Mouse (Mus musculus) embryonic facial prominence, embryonic 13.5 days (tissue): ENCODE results near the gene Trpv5. TPM values are rescaled to one million over a fixed set of nuclear protein-coding genes. Genes with fewer than 3 reads are reported as not detected.

ENCODE experiments used
- ATAC-seq: fragments of 200-750 bp; cut with Nextera tagmentation; 2 replicates; pipeline ENCODE4 v1.8.0; 2017; ENCODE audit warnings: low read depth; ENCODE audit not compliant: insufficient number of reproducible peaks, insufficient read depth, low FRiP score, low TSS enrichment
- H3K27ac ChIP-seq: fragments of 300-500 bp; sonication (generic); 2 replicates; pipeline ENCODE4 v1.5.1; 2015; ENCODE audit warnings: moderate library complexity, mild to moderate bottlenecking, inconsistent platforms
- H3K27me3 ChIP-seq: fragments of 300-500 bp; sonication (generic); 2 replicates; pipeline ENCODE4 v1.6.1; 2015; ENCODE audit warnings: mild to moderate bottlenecking, inconsistent platforms
- H3K36me3 ChIP-seq: fragments of 300-500 bp; sonication (generic); 2 replicates; pipeline ENCODE4 v1.6.1; 2015; ENCODE audit warnings: mild to moderate bottlenecking, inconsistent platforms
- H3K4me1 ChIP-seq: fragments of 300-500 bp; sonication (generic); 2 replicates; pipeline ENCODE4 v1.6.1; 2015; ENCODE audit warnings: inconsistent platforms
- H3K4me2 ChIP-seq: fragments of 300-500 bp; sonication (generic); 2 replicates; pipeline ENCODE4 v1.6.1; 2015; ENCODE audit warnings: moderate library complexity, mild to moderate bottlenecking, inconsistent platforms
- H3K4me3 ChIP-seq: fragments of 300-500 bp; sonication (generic); 2 replicates; pipeline ENCODE4 v1.5.1; 2015; ENCODE audit warnings: mild to moderate bottlenecking, inconsistent platforms
- H3K9ac ChIP-seq: fragments of 300-500 bp; sonication (generic); 2 replicates; pipeline ENCODE4 v1.6.1; 2015; ENCODE audit warnings: mild to moderate bottlenecking, inconsistent platforms
- H3K9me3 ChIP-seq: fragments of 300-500 bp; sonication (generic); 2 replicates; pipeline ENCODE4 v1.6.1; 2016; ENCODE audit warnings: inconsistent platforms
- WGBS: fragments of 180-500 bp; shearing (Covaris S2); methylation state at CpG from one replicate; pipeline ENCODE4 v1.1.7; 2015; ENCODE audit warnings: mixed read lengths; 5-methylcytosine and 5-hydroxymethylcytosine counted together
- polyA plus RNA-seq: library from polyadenylated mRNA; unstranded; fragments of >200 nt; fragmentation: Nextera tagmentation; extraction: Ambion mirVana; gene quantifications from 2 replicates; pipeline ENCODE4 v1.2.1, GENCODE M21; 2015

Trpv5 gene
- not detected in 2 replicates for polyA plus RNA-seq

GRCm38 (mm10) chr6:41680669-41681068, at the start of gene Trpv5:
TSS of gene Trpv5 (minus strand) at chr6:41680769.
- no peaks in the 10 kb centered on the region for H3K27me3 ChIP-seq
- H3K9ac ChIP-seq, result no peak within 1 kb of the TSS
- H3K4me2 ChIP-seq, result no peak within 1 kb of the TSS
- H3K4me3 ChIP-seq, result no peak within 1 kb of the TSS
- WGBS, result 61% methylated on average over 1 of the region's 1 CpGs
- ATAC-seq, result no peak
- no peaks in the 10 kb centered on the region for H3K36me3 ChIP-seq
- no peak within 1 kb of the TSS for H3K27ac ChIP-seq
- H3K4me1 ChIP-seq, result no peaks in the 10 kb centered on the region
- no peaks in the 10 kb centered on the region for H3K9me3 ChIP-seq

GRCm38 (mm10) chr6:41727989-41728609, 47.5 kb upstream of the Trpv5 start:
- H3K27me3 ChIP-seq, result no peaks in the 10 kb centered on the region
- no peak overlapping the region for H3K4me2 ChIP-seq
- no peak overlapping the region for H3K9ac ChIP-seq
- H3K9me3 ChIP-seq, result no peaks in the 10 kb centered on the region
- H3K36me3 ChIP-seq, result no peaks in the 10 kb centered on the region
- H3K27ac ChIP-seq, result no peak overlapping the region
- no peak for ATAC-seq
- 76% methylated on average over 1 of the region's 1 CpGs for WGBS
- H3K4me1 ChIP-seq, result no peaks in the 10 kb centered on the region
- H3K4me3 ChIP-seq, result no peak overlapping the region

- Histone ChIP-seq H3K4me2 (no peak overlapping the region), H3K4me3 (no peak overlapping the region), H3K27ac (no peak overlapping the region), H3K9ac (no peak overlapping the region), H3K4me1 (no peaks in the 10 kb centered on the region), H3K27me3 (no peaks in the 10 kb centered on the region), H3K36me3 (no peaks in the 10 kb centered on the region), H3K9me3 (no peaks in the 10 kb centered on the region)
- ATAC-seq, result no peak
- WGBS, result 87% methylated on average over 2 of the region's 2 CpGs
Observed at GRCm38 (mm10) chr6:41721430-41721829, 40.9 kb upstream of the Trpv5 start.

GRCm38 (mm10) chr6:41710281-41710680, 29.7 kb upstream of the Trpv5 start:
- no peak overlapping the region for H3K9ac ChIP-seq
- 86% methylated on average over 1 of the region's 1 CpGs for WGBS
- no peak overlapping the region for H3K4me3 ChIP-seq
- ATAC-seq, result no peak
- no peaks in the 10 kb centered on the region for H3K36me3 ChIP-seq
- no peaks in the 10 kb centered on the region for H3K4me1 ChIP-seq
- H3K27ac ChIP-seq, result no peak overlapping the region
- H3K9me3 ChIP-seq, result no peaks in the 10 kb centered on the region
- no peaks in the 10 kb centered on the region for H3K27me3 ChIP-seq
- no peak overlapping the region for H3K4me2 ChIP-seq

- no peak overlapping the region for H3K27ac ChIP-seq
- no peak for ATAC-seq
- no peak overlapping the region for H3K4me3 ChIP-seq
- H3K9ac ChIP-seq, result no peak overlapping the region
- no peaks in the 10 kb centered on the region for H3K27me3 ChIP-seq
- H3K36me3 ChIP-seq, result no peaks in the 10 kb centered on the region
- no peaks in the 10 kb centered on the region for H3K4me1 ChIP-seq
- H3K9me3 ChIP-seq, result no peaks in the 10 kb centered on the region
- no peak overlapping the region for H3K4me2 ChIP-seq
- WGBS, result 88% methylated on average over 7 of the region's 7 CpGs
Observed at GRCm38 (mm10) chr6:41706275-41706674, 25.7 kb upstream of the Trpv5 start.

GRCm38 (mm10) chr6:41704123-41704522, 23.6 kb upstream of the Trpv5 start, which contains the start of gene Kel:
TSS of gene Kel (minus strand) at chr6:41704339.
- no peak for ATAC-seq
- no peak within 1 kb of the TSS for H3K4me3 ChIP-seq
- no peaks in the 10 kb centered on the region for H3K27me3 ChIP-seq
- no peaks in the 10 kb centered on the region for H3K9me3 ChIP-seq
- no peak within 1 kb of the TSS for H3K9ac ChIP-seq
- H3K27ac ChIP-seq, result no peak within 1 kb of the TSS
- WGBS, result 75% methylated on average over 1 of the region's 1 CpGs
- no peaks in the 10 kb centered on the region for H3K4me1 ChIP-seq
- no peaks in the 10 kb centered on the region for H3K36me3 ChIP-seq
- no peak within 1 kb of the TSS for H3K4me2 ChIP-seq

GRCm38 (mm10) chr6:41702928-41703327, 22.4 kb upstream of the Trpv5 start:
- no peak overlapping the region for H3K27ac ChIP-seq
- H3K4me2 ChIP-seq, result no peak overlapping the region
- H3K4me3 ChIP-seq, result no peak overlapping the region
- no peaks in the 10 kb centered on the region for H3K27me3 ChIP-seq
- WGBS, result 69% methylated on average over 2 of the region's 2 CpGs
- H3K9ac ChIP-seq, result no peak overlapping the region
- H3K4me1 ChIP-seq, result no peaks in the 10 kb centered on the region
- no peaks in the 10 kb centered on the region for H3K36me3 ChIP-seq
- no peaks in the 10 kb centered on the region for H3K9me3 ChIP-seq
- no peak for ATAC-seq

GRCm38 (mm10) chr6:41701245-41701644, 20.7 kb upstream of the Trpv5 start:
- 82% methylated on average over 1 of the region's 1 CpGs for WGBS
- no peak overlapping the region for H3K27ac ChIP-seq
- no peak overlapping the region for H3K4me3 ChIP-seq
- H3K4me2 ChIP-seq, result no peak overlapping the region
- no peaks in the 10 kb centered on the region for H3K27me3 ChIP-seq
- H3K4me1 ChIP-seq, result no peaks in the 10 kb centered on the region
- H3K36me3 ChIP-seq, result no peaks in the 10 kb centered on the region
- no peak overlapping the region for H3K9ac ChIP-seq
- ATAC-seq, result no peak
- no peaks in the 10 kb centered on the region for H3K9me3 ChIP-seq

GRCm38 (mm10) chr6:41694407-41694806, 13.8 kb upstream of the Trpv5 start:
- Histone ChIP-seq H3K27me3 (no peaks in the 10 kb centered on the region), H3K4me1 (no peaks in the 10 kb centered on the region), H3K36me3 (no peaks in the 10 kb centered on the region), H3K9me3 (no peaks in the 10 kb centered on the region), H3K9ac (no peak overlapping the region), H3K27ac (no peak overlapping the region), H3K4me3 (no peak overlapping the region), H3K4me2 (no peak overlapping the region)
- ATAC-seq, result no peak
- WGBS, result 86% methylated on average over 1 of the region's 1 CpGs

GRCm38 (mm10) chr6:41692200-41692599, 11.6 kb upstream of the Trpv5 start:
- no peak overlapping the region for H3K4me3 ChIP-seq
- H3K36me3 ChIP-seq, result no peaks in the 10 kb centered on the region
- no peaks in the 10 kb centered on the region for H3K4me1 ChIP-seq
- H3K4me2 ChIP-seq, result no peak overlapping the region
- H3K27ac ChIP-seq, result no peak overlapping the region
- no peaks in the 10 kb centered on the region for H3K27me3 ChIP-seq
- H3K9ac ChIP-seq, result no peak overlapping the region
- ATAC-seq, result no peak
- H3K9me3 ChIP-seq, result no peaks in the 10 kb centered on the region

- H3K9ac ChIP-seq, result no peak overlapping the region
- H3K36me3 ChIP-seq, result no peaks in the 10 kb centered on the region
- H3K27me3 ChIP-seq, result no peaks in the 10 kb centered on the region
- 81% methylated on average over 3 of the region's 3 CpGs for WGBS
- no peaks in the 10 kb centered on the region for H3K9me3 ChIP-seq
- H3K27ac ChIP-seq, result no peak overlapping the region
- H3K4me3 ChIP-seq, result no peak overlapping the region
- no peak overlapping the region for H3K4me2 ChIP-seq
- H3K4me1 ChIP-seq, result no peaks in the 10 kb centered on the region
- no peak for ATAC-seq
Observed at GRCm38 (mm10) chr6:41685596-41685995, 5.0 kb upstream of the Trpv5 start.

- no peak for ATAC-seq
- no peak overlapping the region for H3K9ac ChIP-seq
Observed at GRCm38 (mm10) chr6:41684911-41685310, 4.3 kb upstream of the Trpv5 start.

More at GRCm38 (mm10) chr6:41684911-41685310, 4.3 kb upstream of the Trpv5 start:
- Histone ChIP-seq H3K4me3 (no peak overlapping the region), H3K4me2 (no peak overlapping the region), H3K36me3 (no peaks in the 10 kb centered on the region), H3K27ac (no peak overlapping the region), H3K27me3 (no peaks in the 10 kb centered on the region), H3K9me3 (no peaks in the 10 kb centered on the region), H3K4me1 (no peaks in the 10 kb centered on the region)
- WGBS, result 86% methylated on average over 5 of the region's 5 CpGs
